20 mouse cellular contexts compared by ENCODE assay signal in genomic region chr12:84373831-84374481, GRCm38 (mm10). TPM values are rescaled to one million over a fixed set of nuclear protein-coding genes. Genes with fewer than 3 reads are reported as not detected.
A peak's percentile ranks its signal among the peaks of the same experiment; 100 is the strongest.
DNase-seq lines count a peak whose midpoint lies in the region; ATAC-seq and TF ChIP-seq lines count a peak whose summit lies in the region.
"Had no signal": no experiment of that assay in that cellular context is flagged by ENCODE, and none has a peak within 500 bp of the region (broad histone marks: within the 10 kb centered on the region; RNA-seq: fewer than 3 reads in every experiment).

No protein-coding gene starts in this region.

- peak overlapping the region; percentile 82 for H3K27ac ChIP-seq in heart, embryonic 15.5 days
- H3K27ac ChIP-seq in heart, embryonic 10.5 days, result no peak overlapping the region
- no peak overlapping the region for H3K27ac ChIP-seq in kidney, postnatal 0 days
- no peak overlapping the region for H3K27ac ChIP-seq in midbrain, postnatal 0 days (ENCODE audit: low read depth, low read length)
- no peak overlapping the region for H3K27ac ChIP-seq in midbrain, embryonic 10.5 days (replicated peaks)
- H3K27ac ChIP-seq in neural tube, embryonic 15.5 days (replicated peaks), result peak overlapping the region; percentile 42; the same call in 1 of the 2 replicates
- H3K27ac ChIP-seq in forebrain, embryonic 10.5 days, result no peak overlapping the region
- H3K27ac ChIP-seq: embryonic facial prominence, embryonic 12.5 days; left cerebral cortex, adult 2 months; limb, embryonic 12.5 days; liver, embryonic 14.5 days; neural tube, embryonic 12.5 days had no signal

- no peak overlapping the region for H3K9ac ChIP-seq in heart, embryonic 15.5 days
- H3K9ac ChIP-seq in kidney, postnatal 0 days (ENCODE audit: low read depth, low read length), result no peak overlapping the region
- H3K9ac ChIP-seq in midbrain, postnatal 0 days (replicated peaks; ENCODE audit: low read length, poor library complexity, severe bottlenecking), result no peak overlapping the region
- no peak overlapping the region for H3K9ac ChIP-seq in neural tube, embryonic 15.5 days (replicated peaks)
- H3K9ac ChIP-seq: embryonic facial prominence, embryonic 12.5 days; forebrain, postnatal 0 days; hindbrain, embryonic 14.5 days; limb, embryonic 12.5 days; liver, embryonic 14.5 days; neural tube, embryonic 12.5 days had no signal

- TF ChIP-seq CTCF in kidney, postnatal 0 days (IDR thresholded peaks at IDR 0.05; ENCODE audit: low read depth), result no peak
- no peak for TF ChIP-seq CTCF in midbrain, postnatal 0 days (IDR thresholded peaks at IDR 0.05)

- H3K9me3 ChIP-seq in heart, embryonic 15.5 days (replicated peaks), result no peaks in the 10 kb centered on the region
- no peaks in the 10 kb centered on the region for H3K9me3 ChIP-seq in heart, embryonic 10.5 days
- H3K9me3 ChIP-seq in kidney, postnatal 0 days (replicated peaks; ENCODE audit: low read length), result no peaks in the 10 kb centered on the region
- no peaks in the 10 kb centered on the region for H3K9me3 ChIP-seq in midbrain, postnatal 0 days (ENCODE audit: low read length)
- no peaks in the 10 kb centered on the region for H3K9me3 ChIP-seq in midbrain, embryonic 10.5 days (replicated peaks)
- H3K9me3 ChIP-seq in neural tube, embryonic 15.5 days (replicated peaks), result no peaks in the 10 kb centered on the region
- no peaks in the 10 kb centered on the region for H3K9me3 ChIP-seq in forebrain, embryonic 10.5 days
- H3K9me3 ChIP-seq: embryonic facial prominence, embryonic 12.5 days; limb, embryonic 12.5 days; neural tube, embryonic 12.5 days had no signal

- 41% methylated on average over 6 of the region's 6 CpGs for WGBS in heart, embryonic 15.5 days
- 79% methylated on average over 6 of the region's 6 CpGs for WGBS in heart, embryonic 10.5 days
- WGBS in kidney, postnatal 0 days, result 29% methylated on average over 6 of the region's 6 CpGs
- WGBS in midbrain, postnatal 0 days, result 90% methylated on average over 6 of the region's 6 CpGs
- WGBS in midbrain, embryonic 10.5 days, result 95% methylated on average over 6 of the region's 6 CpGs
- 29% methylated on average over 6 of the region's 6 CpGs for WGBS in neural tube, embryonic 15.5 days
- 93% methylated on average over 6 of the region's 6 CpGs for WGBS in forebrain, embryonic 10.5 days

- peak; percentile 58; the same call in 1 of the 2 replicates for ATAC-seq in heart, embryonic 15.5 days (replicated peaks; ENCODE audit: insufficient number of reproducible peaks, insufficient read depth, low FRiP score, low read depth)
- ATAC-seq in kidney, postnatal 0 days (replicated peaks; ENCODE audit: low FRiP score, low read depth), result no peak
- no peak for ATAC-seq in midbrain, postnatal 0 days (ENCODE audit: low FRiP score)
- peak; percentile 50; the same call in 1 of the 2 replicates for ATAC-seq in neural tube, embryonic 15.5 days (ENCODE audit: low FRiP score)
- ATAC-seq: forebrain, postnatal 0 days; midbrain, embryonic 16.5 days had no signal

- no peak overlapping the region for H3K4me2 ChIP-seq in heart, embryonic 15.5 days
- H3K4me2 ChIP-seq in kidney, postnatal 0 days (ENCODE audit: low read length), result no peak overlapping the region
- H3K4me2 ChIP-seq in midbrain, postnatal 0 days (ENCODE audit: low read depth, low read length, poor library complexity, severe bottlenecking), result no peak overlapping the region
- H3K4me2 ChIP-seq in neural tube, embryonic 15.5 days, result no peak overlapping the region
- H3K4me2 ChIP-seq: embryonic facial prominence, embryonic 12.5 days; hindbrain, embryonic 14.5 days; limb, embryonic 12.5 days; neural tube, embryonic 12.5 days had no signal

- no peak overlapping the region for H3K4me3 ChIP-seq in heart, embryonic 15.5 days
- no peak overlapping the region for H3K4me3 ChIP-seq in heart, embryonic 10.5 days
- H3K4me3 ChIP-seq in kidney, postnatal 0 days (replicated peaks; ENCODE audit: low read depth, low read length), result no peak overlapping the region
- H3K4me3 ChIP-seq in midbrain, postnatal 0 days (ENCODE audit: low read depth, low read length), result no peak overlapping the region
- H3K4me3 ChIP-seq in midbrain, embryonic 10.5 days, result no peak overlapping the region
- no peak overlapping the region for H3K4me3 ChIP-seq in neural tube, embryonic 15.5 days (replicated peaks)
- no peak overlapping the region for H3K4me3 ChIP-seq in forebrain, embryonic 10.5 days
- H3K4me3 ChIP-seq: embryonic facial prominence, embryonic 12.5 days; left cerebral cortex, adult 2 months; limb, embryonic 12.5 days; neural tube, embryonic 12.5 days had no signal

- no peak for DNase-seq in heart, embryonic 10.5 days (ENCODE audit: low spot score)
- DNase-seq in kidney, postnatal 0 days (ENCODE audit: low spot score), result peak; percentile 81
- no peak for DNase-seq in kidney, postnatal 36 days
- DNase-seq in midbrain, postnatal 0 days (ENCODE audit: low spot score), result peak; percentile 9
- no peak for DNase-seq in midbrain, embryonic 10.5 days (ENCODE audit: low spot score)
- DNase-seq in forebrain, embryonic 10.5 days (ENCODE audit: extremely low spot score, low spot score), result no peak
- DNase-seq: adrenal gland, postnatal 25 days; cerebellum, adult 8-10 months; forebrain, postnatal 0 days; kidney, adult 8-10 months; right cerebral cortex, postnatal 25 days had no signal

- no peaks in the 10 kb centered on the region for H3K27me3 ChIP-seq in heart, embryonic 15.5 days
- no peaks in the 10 kb centered on the region for H3K27me3 ChIP-seq in heart, embryonic 10.5 days (ENCODE audit: insufficient read depth, poor library complexity, severe bottlenecking)
- no peaks in the 10 kb centered on the region for H3K27me3 ChIP-seq in kidney, postnatal 0 days (ENCODE audit: insufficient read depth, low read length)
- H3K27me3 ChIP-seq in midbrain, postnatal 0 days (ENCODE audit: insufficient read depth, low read length), result no peaks in the 10 kb centered on the region
- H3K27me3 ChIP-seq in midbrain, embryonic 10.5 days (ENCODE audit: low read depth, poor library complexity, severe bottlenecking), result no peaks in the 10 kb centered on the region
- no peaks in the 10 kb centered on the region for H3K27me3 ChIP-seq in neural tube, embryonic 15.5 days (replicated peaks)
- no peaks in the 10 kb centered on the region for H3K27me3 ChIP-seq in forebrain, embryonic 10.5 days (ENCODE audit: poor library complexity, severe bottlenecking)
- H3K27me3 ChIP-seq: embryonic facial prominence, embryonic 12.5 days; limb, embryonic 12.5 days; neural tube, embryonic 12.5 days had no signal

- H3K4me1 ChIP-seq in heart, embryonic 15.5 days (replicated peaks), result peaks cover 19% of the 10 kb centered on the region
- no peaks in the 10 kb centered on the region for H3K4me1 ChIP-seq in heart, embryonic 10.5 days
- no peaks in the 10 kb centered on the region for H3K4me1 ChIP-seq in kidney, postnatal 0 days (replicated peaks; ENCODE audit: insufficient read depth, low read length)
- H3K4me1 ChIP-seq in midbrain, postnatal 0 days (ENCODE audit: insufficient read depth, low read length), result no peaks in the 10 kb centered on the region
- H3K4me1 ChIP-seq in midbrain, embryonic 10.5 days, result no peaks in the 10 kb centered on the region
- H3K4me1 ChIP-seq in neural tube, embryonic 15.5 days, result peaks cover 8% of the 10 kb centered on the region
- no peaks in the 10 kb centered on the region for H3K4me1 ChIP-seq in forebrain, embryonic 10.5 days
- H3K4me1 ChIP-seq: embryonic facial prominence, embryonic 12.5 days; limb, embryonic 12.5 days; neural tube, embryonic 12.5 days had no signal

- H3K36me3 ChIP-seq in heart, embryonic 15.5 days, result peaks cover 72% of the 10 kb centered on the region
- H3K36me3 ChIP-seq in heart, embryonic 10.5 days, result peaks cover 88% of the 10 kb centered on the region
- H3K36me3 ChIP-seq in kidney, postnatal 0 days (ENCODE audit: insufficient read depth, low read length), result peaks cover 62% of the 10 kb centered on the region
- H3K36me3 ChIP-seq in midbrain, postnatal 0 days (ENCODE audit: insufficient read depth, low read length), result peaks cover 64% of the 10 kb centered on the region
- H3K36me3 ChIP-seq in midbrain, embryonic 10.5 days, result peaks cover 63% of the 10 kb centered on the region
- peaks cover 56% of the 10 kb centered on the region for H3K36me3 ChIP-seq in neural tube, embryonic 15.5 days
- peaks cover 70% of the 10 kb centered on the region for H3K36me3 ChIP-seq in forebrain, embryonic 10.5 days (replicated peaks)

RNA-seq across cellular contexts. Expression of gene Fam161b, which starts 12.3 kb away (rescaled TPM):
- 7.1 TPM in 2 replicates for polyA plus RNA-seq in heart, embryonic 15.5 days (2015; fragmentation: Nextera tagmentation; extraction: Ambion mirVana)
- 4.4 and 4.7 TPM in 2 replicates for polyA plus RNA-seq in heart, embryonic 10.5 days (2016; fragmentation: Nextera tagmentation; extraction: Ambion mirVana)
- 2.0 and 2.1 TPM in 2 replicates for polyA plus RNA-seq in kidney, postnatal 0 days (2015; fragmentation: Nextera tagmentation; extraction: Ambion mirVana)
- total RNA-seq in midbrain, postnatal 0 days (2014; rRNA removed), result 10.4 and 12.5 TPM in 2 replicates
- 11.4 and 14.1 TPM in 2 replicates for polyA plus RNA-seq in midbrain, postnatal 0 days (2015; fragmentation: Nextera tagmentation; extraction: Ambion mirVana)
- polyA plus RNA-seq in midbrain, embryonic 10.5 days (2016; fragmentation: Nextera tagmentation; extraction: Ambion mirVana), result 5.9 and 8.0 TPM in 2 replicates
- polyA plus RNA-seq in neural tube, embryonic 15.5 days (2015; fragmentation: Nextera tagmentation; extraction: Ambion mirVana), result 16.0 and 16.8 TPM in 2 replicates
- polyA plus RNA-seq in forebrain, embryonic 10.5 days (2016; fragmentation: Nextera tagmentation; extraction: Ambion mirVana), result 4.7 and 5.6 TPM in 2 replicates

RNA-seq across cellular contexts. Expression of gene Coq6, which starts 12.5 kb away (rescaled TPM):
- polyA plus RNA-seq in heart, embryonic 15.5 days (2015; fragmentation: Nextera tagmentation; extraction: Ambion mirVana), result 73.7 and 77.7 TPM in 2 replicates
- 53.7 and 74.2 TPM in 2 replicates for polyA plus RNA-seq in heart, embryonic 10.5 days (2016; fragmentation: Nextera tagmentation; extraction: Ambion mirVana)
- polyA plus RNA-seq in kidney, postnatal 0 days (2015; fragmentation: Nextera tagmentation; extraction: Ambion mirVana), result 36.0 and 40.9 TPM in 2 replicates
- 56.6 and 60.9 TPM in 2 replicates for total RNA-seq in midbrain, postnatal 0 days (2014; rRNA removed)
- polyA plus RNA-seq in midbrain, postnatal 0 days (2015; fragmentation: Nextera tagmentation; extraction: Ambion mirVana), result 40.6 and 41.6 TPM in 2 replicates
- 47.6 and 49.9 TPM in 2 replicates for polyA plus RNA-seq in midbrain, embryonic 10.5 days (2016; fragmentation: Nextera tagmentation; extraction: Ambion mirVana)
- polyA plus RNA-seq in neural tube, embryonic 15.5 days (2015; fragmentation: Nextera tagmentation; extraction: Ambion mirVana), result 43.5 and 44.1 TPM in 2 replicates
- polyA plus RNA-seq in forebrain, embryonic 10.5 days (2016; fragmentation: Nextera tagmentation; extraction: Ambion mirVana), result 46.8 and 49.2 TPM in 2 replicates

RNA-seq across cellular contexts. Expression of gene Entpd5, which starts 34.9 kb away (rescaled TPM):
- polyA plus RNA-seq in heart, embryonic 15.5 days (2015; fragmentation: Nextera tagmentation; extraction: Ambion mirVana), result 30.3 and 32.2 TPM in 2 replicates
- polyA plus RNA-seq in heart, embryonic 10.5 days (2016; fragmentation: Nextera tagmentation; extraction: Ambion mirVana), result 20.0 and 23.4 TPM in 2 replicates
- polyA plus RNA-seq in kidney, postnatal 0 days (2015; fragmentation: Nextera tagmentation; extraction: Ambion mirVana), result 85.5 and 99.1 TPM in 2 replicates
- 15.6 and 15.9 TPM in 2 replicates for total RNA-seq in midbrain, postnatal 0 days (2014; rRNA removed)
- polyA plus RNA-seq in midbrain, postnatal 0 days (2015; fragmentation: Nextera tagmentation; extraction: Ambion mirVana), result 12.4 and 14.1 TPM in 2 replicates
- polyA plus RNA-seq in midbrain, embryonic 10.5 days (2016; fragmentation: Nextera tagmentation; extraction: Ambion mirVana), result 8.0 and 8.4 TPM in 2 replicates
- 11.6 and 17.0 TPM in 2 replicates for polyA plus RNA-seq in neural tube, embryonic 15.5 days (2015; fragmentation: Nextera tagmentation; extraction: Ambion mirVana)
- 9.9 and 10.3 TPM in 2 replicates for polyA plus RNA-seq in forebrain, embryonic 10.5 days (2016; fragmentation: Nextera tagmentation; extraction: Ambion mirVana)

RNA-seq across cellular contexts. Expression of gene Bbof1, which starts 34.9 kb away (rescaled TPM):
- 1.1 and 1.5 TPM in 2 replicates for polyA plus RNA-seq in heart, embryonic 15.5 days (2015; fragmentation: Nextera tagmentation; extraction: Ambion mirVana)
- polyA plus RNA-seq in heart, embryonic 10.5 days (2016; fragmentation: Nextera tagmentation; extraction: Ambion mirVana), result 0.57 and 1.1 TPM in 2 replicates
- polyA plus RNA-seq in kidney, postnatal 0 days (2015; fragmentation: Nextera tagmentation; extraction: Ambion mirVana), result 1.3 and 1.4 TPM in 2 replicates
- 1.3 and 2.1 TPM in 2 replicates for total RNA-seq in midbrain, postnatal 0 days (2014; rRNA removed)
- polyA plus RNA-seq in midbrain, postnatal 0 days (2015; fragmentation: Nextera tagmentation; extraction: Ambion mirVana), result 2.4 and 3.2 TPM in 2 replicates
- polyA plus RNA-seq in midbrain, embryonic 10.5 days (2016; fragmentation: Nextera tagmentation; extraction: Ambion mirVana), result 0.94 and 1.1 TPM in 2 replicates
- polyA plus RNA-seq in neural tube, embryonic 15.5 days (2015; fragmentation: Nextera tagmentation; extraction: Ambion mirVana), result 3.6 and 5.0 TPM in 2 replicates
- 0.92 and 0.98 TPM in 2 replicates for polyA plus RNA-seq in forebrain, embryonic 10.5 days (2016; fragmentation: Nextera tagmentation; extraction: Ambion mirVana)

RNA-seq across cellular contexts. Expression of gene Rnf113a2, which starts 43.0 kb away (rescaled TPM):
- 19.7 and 22.2 TPM in 2 replicates for polyA plus RNA-seq in heart, embryonic 15.5 days (2015; fragmentation: Nextera tagmentation; extraction: Ambion mirVana)
- 20.0 and 22.0 TPM in 2 replicates for polyA plus RNA-seq in heart, embryonic 10.5 days (2016; fragmentation: Nextera tagmentation; extraction: Ambion mirVana)
- polyA plus RNA-seq in kidney, postnatal 0 days (2015; fragmentation: Nextera tagmentation; extraction: Ambion mirVana), result 28.4 and 28.8 TPM in 2 replicates
- total RNA-seq in midbrain, postnatal 0 days (2014; rRNA removed), result 8.8 and 11.7 TPM in 2 replicates
- polyA plus RNA-seq in midbrain, postnatal 0 days (2015; fragmentation: Nextera tagmentation; extraction: Ambion mirVana), result 18.4 and 19.1 TPM in 2 replicates
- polyA plus RNA-seq in midbrain, embryonic 10.5 days (2016; fragmentation: Nextera tagmentation; extraction: Ambion mirVana), result 23.7 and 25.2 TPM in 2 replicates
- polyA plus RNA-seq in neural tube, embryonic 15.5 days (2015; fragmentation: Nextera tagmentation; extraction: Ambion mirVana), result 21.5 and 21.9 TPM in 2 replicates
- polyA plus RNA-seq in forebrain, embryonic 10.5 days (2016; fragmentation: Nextera tagmentation; extraction: Ambion mirVana), result 23.9 and 25.6 TPM in 2 replicates

Comparison
In these comparisons a context has a peak if more than half of its experiments do, and no peak if none do; other contexts are left out.
1. H3K27ac ChIP-seq: peak in heart, embryonic 15.5 days (single experiment) and neural tube, embryonic 15.5 days (single experiment); none in heart, embryonic 10.5 days (single experiment), kidney, postnatal 0 days (single experiment), midbrain, postnatal 0 days (single experiment), midbrain, embryonic 10.5 days (single experiment) and forebrain, embryonic 10.5 days (single experiment).
2. DNase-seq: peak in kidney, postnatal 0 days (single experiment) and midbrain, postnatal 0 days (single experiment); none in heart, embryonic 10.5 days (single experiment), kidney, postnatal 36 days (0 of 2), midbrain, embryonic 10.5 days (single experiment) and forebrain, embryonic 10.5 days (single experiment).
3. ATAC-seq: peak in heart, embryonic 15.5 days (single experiment) and neural tube, embryonic 15.5 days (single experiment); none in kidney, postnatal 0 days (single experiment) and midbrain, postnatal 0 days (single experiment).